Mouse (Mus musculus): Measurements from ENCODE around the gene Ly6g6f.
"Not testable (repeated sequence)": the region's sequence is repeated elsewhere in the genome, so short reads cannot be mapped to it uniquely, and the experiment has no call there.

Ly6g6f gene

DNA sequence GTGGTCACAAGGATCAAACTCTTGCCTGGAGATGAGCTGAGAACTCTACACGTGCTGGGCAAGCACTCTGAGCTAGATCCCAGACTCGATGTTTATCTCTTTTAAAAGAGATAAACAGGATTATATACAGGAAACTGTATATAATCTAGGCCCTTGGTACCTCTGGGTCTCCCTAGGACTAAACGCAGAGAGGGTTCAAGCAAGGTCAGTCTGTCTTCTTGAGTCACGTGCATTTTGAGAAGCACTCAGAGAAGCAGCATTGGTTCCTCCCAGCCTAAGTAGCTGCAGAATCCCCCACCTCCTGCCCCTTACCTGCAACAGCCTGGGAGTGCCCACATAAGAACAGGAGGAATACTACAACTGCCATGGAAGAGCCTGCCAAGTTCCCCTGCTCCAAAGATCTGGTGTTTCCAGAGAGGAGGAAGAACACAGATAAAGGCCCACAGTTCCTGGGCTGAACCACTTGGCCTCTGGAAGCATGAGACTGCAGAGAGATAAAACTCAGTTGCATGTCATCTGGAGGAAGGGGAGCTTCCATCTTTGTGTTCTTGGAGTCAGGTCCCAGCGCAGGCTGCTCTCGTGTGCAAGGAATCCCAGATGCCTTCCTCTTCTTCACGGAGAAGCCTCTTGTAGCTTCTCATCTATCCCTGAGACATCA is at the start of gene Ly6g6f:
TSS of gene Ly6g6f (minus strand) at position 403 of the 658 bp plus-strand sequence.
- DNase-seq (ENCODE audit: low read depth) = no peak

DNA sequence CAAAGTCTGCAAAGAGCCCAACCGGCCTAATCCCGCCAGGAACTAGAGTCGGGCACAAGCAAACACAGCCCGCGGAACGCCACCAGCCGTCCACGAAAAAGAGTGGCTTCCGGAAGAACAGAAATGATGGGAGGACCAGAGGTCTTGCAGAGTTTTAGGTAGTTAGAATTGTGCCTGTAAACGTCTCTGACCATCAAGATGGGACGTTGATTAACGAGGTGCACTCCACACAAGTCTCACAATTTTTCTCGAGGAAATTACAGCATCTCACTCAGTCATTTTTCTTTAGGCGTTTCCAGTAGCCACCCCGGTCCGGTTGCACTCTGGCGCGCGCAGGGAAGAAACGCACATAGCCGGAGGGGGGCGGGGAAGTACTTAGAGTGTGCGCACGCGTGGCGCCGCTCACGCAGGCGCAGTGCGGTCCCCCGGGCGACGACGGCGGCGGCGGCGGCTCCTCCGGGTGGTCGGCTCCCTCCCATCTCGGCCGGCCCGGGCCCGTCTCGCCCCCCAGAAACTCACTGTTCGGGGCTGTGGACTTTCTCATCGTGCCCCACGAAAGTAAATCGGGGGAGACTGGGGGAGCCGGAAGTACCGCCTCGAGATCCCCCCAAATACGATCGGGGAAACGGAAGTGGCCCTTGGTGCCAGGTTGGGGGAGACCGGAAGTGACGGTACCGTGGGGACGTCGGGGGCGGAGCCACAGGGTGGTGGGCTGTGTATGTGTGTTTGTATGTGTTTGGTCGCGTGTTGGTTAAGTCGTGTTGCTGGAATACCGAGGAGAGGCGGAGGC is 49.6 kb upstream of the Ly6g6f start, which contains the start of gene Bag6:
TSS of gene Bag6 (plus strand) at position 378 of the 790 bp plus-strand sequence.
- peak; percentile 98 for DNase-seq (ENCODE audit: low read depth)

DNA sequence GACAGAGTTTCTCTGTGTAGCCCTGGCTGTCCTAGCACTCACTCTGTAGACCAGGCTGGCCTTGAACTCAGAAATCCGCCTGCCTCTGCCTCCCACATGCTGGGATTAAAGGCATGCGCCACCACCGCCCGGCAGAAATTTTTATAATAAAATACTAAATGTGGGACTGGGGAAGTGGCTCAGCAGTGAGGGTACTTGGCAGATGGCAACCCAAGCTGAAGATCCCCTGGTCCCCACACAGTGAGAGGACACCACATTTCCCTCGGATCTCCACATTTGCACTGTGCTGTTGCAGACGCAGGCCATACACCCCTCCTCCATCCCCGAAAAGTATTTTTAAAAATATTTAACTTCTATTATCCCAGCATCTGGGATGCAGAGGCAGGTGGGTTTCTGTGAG is 48.1 kb upstream of the Ly6g6f start:
- no peak for DNase-seq (ENCODE audit: low read depth)

DNA sequence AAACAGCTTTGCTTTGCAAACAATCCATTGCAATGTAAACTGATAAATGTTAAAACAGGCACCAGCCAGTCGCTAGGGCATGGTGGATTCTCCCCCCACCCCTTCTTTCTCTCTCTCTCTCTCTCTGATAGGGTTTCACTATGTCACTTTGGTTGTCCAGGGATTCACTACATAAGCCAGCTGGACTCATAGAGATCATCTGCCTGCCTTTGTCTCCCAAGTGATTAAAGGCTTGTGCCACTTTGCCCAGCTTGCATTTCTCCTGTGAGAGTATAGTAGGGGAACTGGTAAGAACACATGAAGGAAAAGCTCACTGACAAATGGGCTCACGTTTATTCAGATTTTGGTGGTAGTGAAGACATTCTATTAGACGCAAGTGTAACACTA is 46.8 kb upstream of the Ly6g6f start:
- DNase-seq (ENCODE audit: low read depth) = no peak

DNA sequence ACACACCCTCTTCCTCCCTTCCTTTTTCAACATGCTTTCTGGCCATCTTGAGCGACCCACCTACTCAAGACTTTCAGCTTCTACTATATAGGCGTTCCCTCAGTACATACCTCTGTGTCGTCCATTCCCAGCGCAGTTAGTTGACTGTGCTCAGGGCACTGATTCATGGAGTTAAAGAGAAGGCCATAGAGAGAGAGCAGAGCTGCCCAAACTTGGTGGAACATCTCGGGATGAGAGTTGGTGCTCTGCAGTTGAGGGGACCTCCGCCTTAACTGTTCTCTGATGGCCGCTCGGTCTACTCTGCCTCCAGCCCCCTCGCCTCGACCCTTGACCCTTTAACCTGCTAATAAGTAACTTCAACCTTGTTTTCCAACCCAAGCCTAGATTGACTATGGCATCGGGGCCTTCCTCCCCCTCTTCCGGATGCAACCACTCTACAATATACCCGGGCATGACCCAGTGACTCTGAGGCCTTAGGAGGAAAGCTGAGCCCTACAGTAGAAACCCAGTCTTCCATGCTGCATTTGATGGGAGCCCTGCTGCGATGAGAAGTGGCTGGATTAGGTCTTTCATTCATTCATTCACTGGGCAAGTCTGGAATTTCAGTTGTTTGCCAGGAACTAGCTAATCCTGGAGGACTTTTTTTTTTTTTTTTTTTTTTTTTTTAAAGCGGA is 46.2 kb upstream of the Ly6g6f start, which contains the start of gene Apom:
TSS of gene Apom (minus strand) at position 551 of the 674 bp plus-strand sequence.
- no peak for DNase-seq (ENCODE audit: low read depth)

DNA sequence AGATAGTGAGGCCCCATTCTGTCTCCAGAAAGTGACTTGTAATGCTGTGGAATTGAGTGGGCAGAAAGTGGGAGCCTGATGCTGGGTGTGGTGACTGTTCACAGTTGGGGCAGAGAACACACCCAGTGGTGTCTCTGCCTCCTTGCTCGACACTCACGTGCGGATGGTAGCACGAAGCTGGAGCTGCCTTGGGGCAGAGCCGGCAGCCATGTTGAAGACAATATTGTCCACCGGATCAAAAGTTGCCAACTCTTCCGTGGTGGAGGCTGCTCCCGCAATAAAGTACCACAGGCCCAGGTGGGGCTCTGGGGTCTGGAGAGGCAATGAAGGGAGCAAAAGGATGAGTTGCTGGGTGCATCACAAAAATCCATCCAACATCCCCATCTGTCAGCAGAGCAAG is 45.6 kb upstream of the Ly6g6f start:
- DNase-seq (ENCODE audit: low read depth) = no peak

DNA sequence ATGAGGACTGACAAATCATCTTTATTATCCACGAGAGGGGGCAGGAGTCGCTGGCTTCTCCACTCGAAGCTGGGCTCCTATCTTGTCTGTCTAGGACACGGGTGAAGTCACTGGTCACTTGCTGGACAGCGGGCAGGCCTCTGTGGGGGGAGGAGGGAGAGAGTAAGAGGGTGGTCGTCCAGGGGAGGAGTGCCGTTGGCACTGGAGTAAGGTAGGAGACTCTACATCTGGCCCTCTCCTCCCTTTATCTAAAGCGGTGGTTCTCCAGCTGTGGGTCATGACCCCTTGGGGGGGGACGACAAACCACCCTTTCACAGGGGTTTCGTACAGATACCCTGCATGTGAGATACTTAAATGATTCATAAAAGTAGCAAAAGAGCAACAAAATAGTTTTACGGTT is 43.6 kb upstream of the Ly6g6f start:
- DNase-seq (ENCODE audit: low read depth) = no peak

DNA sequence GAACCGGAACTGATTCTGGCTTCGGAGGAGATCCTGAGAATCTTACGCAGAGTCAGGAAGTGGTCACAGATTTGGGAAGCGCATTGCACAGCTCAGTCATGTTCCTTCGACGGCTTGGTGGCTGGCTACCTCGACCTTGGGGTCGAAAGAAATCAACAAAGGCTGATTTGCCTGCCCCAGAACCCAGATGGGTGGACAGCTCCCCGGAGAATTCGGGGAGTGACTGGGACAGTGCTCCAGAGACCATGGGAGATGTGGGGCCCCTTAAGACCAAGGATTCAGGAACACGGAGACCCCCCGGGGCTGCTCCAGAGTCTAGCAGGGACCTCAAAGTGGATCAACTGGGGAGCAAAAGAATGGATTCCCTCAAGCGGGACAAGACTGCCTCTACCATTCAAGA is 41.6 kb upstream of the Ly6g6f start:
- peak; percentile 63 for DNase-seq (ENCODE audit: low read depth)

DNA sequence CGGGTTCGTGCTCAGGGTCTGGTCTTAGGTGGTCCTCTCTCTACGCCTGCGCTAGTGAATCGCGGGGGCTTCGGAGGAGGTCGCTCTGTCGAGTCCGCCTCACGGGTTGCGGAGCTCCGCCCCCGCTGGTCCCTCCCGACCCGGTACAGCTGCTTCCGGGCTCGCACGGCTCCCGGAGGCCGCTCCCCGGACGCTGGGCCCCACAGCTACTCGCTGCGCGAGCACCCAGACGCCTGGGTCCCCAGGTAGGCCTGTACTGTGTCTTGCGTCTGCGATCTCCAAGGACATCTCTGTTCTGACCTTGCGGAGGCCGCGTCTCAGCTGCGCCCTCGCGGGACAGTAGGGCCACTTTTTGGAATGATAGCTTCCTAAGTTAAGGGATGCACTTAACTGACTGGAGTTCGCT is 40.8 kb upstream of the Ly6g6f start, which contains the start of gene D17H6S53E:
TSS of gene D17H6S53E (plus strand) at position 168 of the 406 bp plus-strand sequence.
- DNase-seq (ENCODE audit: low read depth) = peak; percentile 66

DNA sequence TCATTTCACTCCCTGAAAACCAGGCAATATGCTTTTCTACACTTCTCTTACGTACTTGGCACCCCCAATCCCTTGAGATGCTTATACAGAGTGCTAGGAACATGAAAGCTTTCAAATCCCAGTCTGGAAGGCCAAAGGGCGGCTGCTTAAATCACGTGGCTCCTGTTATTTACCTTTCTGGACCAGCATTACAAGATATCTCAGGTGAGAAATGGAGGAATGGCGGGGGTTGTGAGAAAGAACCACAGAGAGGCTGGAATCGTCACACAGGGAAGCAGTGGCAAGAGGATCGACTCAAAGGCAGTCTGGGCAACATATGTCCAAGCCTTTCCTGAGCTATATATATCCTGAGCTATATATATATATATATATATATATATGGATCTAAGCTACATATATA is 40.2 kb upstream of the Ly6g6f start:
- DNase-seq (ENCODE audit: low read depth) = no peak

DNA sequence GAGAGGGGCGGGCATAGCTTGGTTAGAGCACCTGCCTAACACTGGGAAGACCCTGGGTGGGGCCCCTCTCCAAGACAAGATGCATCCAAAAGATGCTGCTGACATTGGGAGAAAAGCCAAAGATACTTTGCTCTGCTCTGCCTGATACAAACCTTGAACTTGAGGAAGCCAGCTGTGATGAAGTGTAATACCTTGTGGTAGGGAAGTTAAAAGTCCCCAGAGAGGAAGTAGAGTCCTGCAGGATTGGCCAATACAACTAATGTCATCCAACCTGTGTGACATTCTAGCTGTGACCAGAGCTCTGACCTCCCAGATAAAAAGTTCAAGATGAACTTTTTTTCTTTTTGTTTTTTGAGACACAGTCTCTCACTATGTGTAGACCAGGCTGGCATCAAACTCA is 39.7 kb upstream of the Ly6g6f start:
- peak; percentile 53 for DNase-seq (ENCODE audit: low read depth)

DNA sequence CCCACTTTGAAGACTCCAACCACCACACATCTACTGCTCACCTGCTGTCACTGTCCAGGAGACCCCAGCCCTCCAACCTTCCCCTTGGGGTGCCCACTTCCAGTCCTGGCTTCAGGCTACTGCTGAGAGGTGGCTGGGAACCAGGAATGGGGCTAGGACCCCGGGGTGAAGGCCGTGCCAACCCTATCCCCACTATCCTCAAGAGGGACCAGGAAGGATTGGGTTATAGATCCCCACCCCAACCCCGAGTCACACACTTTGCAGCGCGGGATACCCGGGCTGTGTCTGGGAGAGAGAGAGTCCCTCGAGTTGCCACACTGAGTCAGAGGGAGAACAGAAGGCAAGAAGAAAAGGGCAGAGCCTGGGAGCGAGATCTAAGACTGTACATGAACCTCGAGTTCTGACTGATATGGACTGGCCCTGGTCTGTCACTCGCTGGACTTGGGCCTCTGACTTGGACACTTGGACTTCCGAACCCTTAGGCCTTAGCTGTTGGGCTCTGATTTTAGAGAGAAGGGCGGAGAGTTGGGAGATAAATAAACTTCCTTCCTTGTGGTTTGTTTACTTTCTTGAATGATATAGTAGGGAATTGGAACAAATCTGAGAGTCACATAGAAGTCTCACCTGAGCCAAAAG is 39.0 kb upstream of the Ly6g6f start:
- DNase-seq (ENCODE audit: low read depth) = not testable (repeated sequence)

DNA sequence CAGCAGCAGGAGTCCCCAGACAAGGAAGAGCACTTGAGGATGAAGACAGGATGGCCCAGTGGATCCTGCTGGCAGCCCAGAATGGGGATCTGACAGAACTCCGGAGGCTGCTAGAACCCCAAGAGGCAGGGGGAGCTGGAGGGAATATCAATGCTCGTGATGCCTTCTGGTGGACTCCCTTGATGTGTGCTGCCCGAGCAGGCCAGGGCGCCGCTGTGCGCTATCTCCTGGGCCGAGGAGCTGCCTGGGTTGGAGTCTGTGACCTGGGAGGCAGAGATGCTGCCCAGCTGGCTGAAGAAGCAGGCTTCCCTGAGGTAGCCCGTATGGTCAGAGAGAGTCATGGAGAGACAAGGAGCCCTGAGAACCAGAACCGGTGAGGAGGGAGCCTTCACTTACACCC is 37.9 kb upstream of the Ly6g6f start:
- DNase-seq (ENCODE audit: low read depth) = not testable (repeated sequence)

DNA sequence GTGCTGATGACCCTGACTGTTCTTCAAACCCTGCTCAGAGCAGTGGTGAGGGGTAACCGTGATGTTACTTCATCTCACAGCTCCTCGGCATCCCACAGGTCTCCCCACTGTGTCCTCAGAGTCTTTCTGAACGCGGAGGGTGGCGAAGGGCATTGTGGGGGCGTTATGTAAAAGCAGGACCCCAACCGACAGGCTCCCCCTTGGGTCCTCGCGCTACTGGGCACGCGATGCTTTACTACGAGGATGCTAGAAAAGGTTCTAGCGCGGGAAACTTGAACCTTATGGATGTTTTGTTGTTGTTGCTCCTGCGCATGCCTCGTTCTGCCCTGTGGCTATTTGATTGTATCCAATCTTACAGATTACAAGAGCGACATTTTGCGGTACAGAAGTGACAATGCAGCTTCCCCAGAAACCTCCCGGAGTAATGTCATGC is 36.5 kb upstream of the Ly6g6f start, which contains the start of gene Csnk2b:
TSS of gene Csnk2b (minus strand) at position 183 of the 433 bp plus-strand sequence.
- DNase-seq (ENCODE audit: low read depth) = peak; percentile 82

DNA sequence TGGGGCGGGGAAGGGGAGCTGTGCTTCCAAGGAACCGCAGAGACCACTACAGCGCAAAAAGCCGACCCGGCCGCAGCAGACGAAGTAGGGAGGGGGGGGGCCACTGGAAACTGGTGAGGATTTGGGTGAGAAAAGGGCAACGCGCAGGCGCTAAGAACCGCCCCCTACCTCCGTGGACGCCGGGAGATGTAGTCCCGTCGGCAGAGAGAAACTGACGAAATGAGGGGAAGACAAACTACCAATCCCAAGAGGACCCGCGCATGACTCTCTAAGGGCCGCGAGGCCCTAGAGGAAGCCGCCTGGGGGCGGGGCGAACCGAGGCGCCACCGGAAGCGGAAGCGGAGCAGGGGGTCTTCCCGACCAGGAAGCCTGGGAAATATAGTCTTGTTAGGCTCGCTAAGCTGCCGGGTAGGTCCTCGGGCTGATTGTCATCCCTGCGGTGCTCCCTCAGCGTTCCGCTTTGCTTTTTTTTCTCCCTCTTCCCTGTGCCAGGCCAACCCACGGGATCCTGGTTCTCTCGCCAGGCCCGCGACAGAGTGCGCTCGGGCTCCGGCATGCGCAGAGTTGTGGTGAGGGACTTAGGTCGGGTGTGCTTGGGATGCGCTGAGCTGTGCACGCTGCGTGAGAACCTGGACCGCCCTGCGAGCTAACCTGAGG is 35.9 kb upstream of the Ly6g6f start, which contains the start of gene Gpank1:
TSS of gene Gpank1 (plus strand) at position 313 of the 657 bp plus-strand sequence.
- peak; percentile 99 for DNase-seq (ENCODE audit: low read depth)

DNA sequence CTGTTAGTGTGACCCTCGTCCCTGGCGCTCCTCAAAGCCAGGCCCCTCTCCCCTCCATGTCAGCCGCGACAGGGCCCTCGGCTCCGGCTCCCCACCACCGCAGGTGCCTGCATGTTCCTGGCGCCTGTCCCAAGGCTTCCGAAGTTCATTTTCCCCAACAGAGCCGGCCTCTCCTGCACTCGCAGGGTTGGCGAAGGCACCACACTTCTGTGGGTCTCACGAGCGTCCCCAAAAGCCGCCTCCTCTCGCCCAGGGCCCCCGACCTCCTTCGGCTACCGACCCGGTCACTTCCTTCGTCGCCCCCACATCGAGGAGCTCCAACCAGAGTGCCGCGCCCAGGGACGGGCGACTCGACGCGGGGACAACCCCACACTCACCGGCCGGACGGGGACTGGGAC is 35.3 kb upstream of the Ly6g6f start:
- DNase-seq (ENCODE audit: low read depth) = no peak

DNA sequence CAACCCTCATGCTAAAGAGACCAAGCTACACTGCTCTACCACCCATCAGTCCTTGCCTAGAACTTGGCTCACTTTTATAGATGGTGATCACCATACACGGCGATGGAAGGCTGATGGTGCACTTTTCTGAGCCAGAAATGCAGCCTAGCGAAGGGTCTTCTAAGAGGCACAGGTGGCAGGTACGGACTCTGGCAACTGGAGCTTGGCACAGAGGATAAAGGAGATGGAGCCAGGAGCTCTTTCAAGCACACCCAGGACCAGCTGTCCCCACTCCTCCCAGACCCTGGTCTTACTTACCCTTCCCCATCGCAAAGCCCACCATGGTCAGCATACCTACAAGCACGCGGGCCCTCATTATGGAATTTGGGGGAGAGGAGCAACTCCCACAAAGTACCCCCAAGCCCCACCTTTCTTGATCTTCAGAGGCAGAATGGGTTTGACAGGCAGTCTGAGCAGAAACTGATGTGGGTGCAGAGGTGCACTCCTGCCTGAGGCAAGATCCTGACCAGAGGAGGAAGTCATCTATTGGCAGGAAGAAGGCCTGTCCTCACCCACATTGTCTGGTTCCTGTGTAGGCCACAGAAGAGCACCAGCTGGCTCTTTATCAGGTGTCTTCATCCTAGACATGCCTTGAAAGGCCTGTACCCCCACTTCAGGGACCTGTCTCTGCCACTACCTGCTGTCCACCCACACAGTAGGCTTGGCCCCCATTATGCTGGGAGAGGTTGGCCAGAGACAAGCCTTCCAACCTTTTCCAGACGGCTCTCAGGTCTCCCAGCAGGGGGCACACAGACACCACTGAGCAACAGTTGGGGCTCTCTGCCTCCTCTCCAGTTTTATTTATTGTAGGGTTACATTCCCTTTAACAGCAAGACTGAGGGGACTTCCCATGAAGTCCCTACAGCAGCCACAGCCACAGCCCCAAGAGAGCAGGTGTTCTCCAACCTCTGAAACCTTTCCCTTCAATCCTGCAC is 29.9 kb upstream of the Ly6g6f start, which contains the start of gene Ly6g5b:
TSS of gene Ly6g5b (minus strand) at position 383 of the 974 bp plus-strand sequence.
- DNase-seq (ENCODE audit: low read depth) = peak; percentile 72

DNA sequence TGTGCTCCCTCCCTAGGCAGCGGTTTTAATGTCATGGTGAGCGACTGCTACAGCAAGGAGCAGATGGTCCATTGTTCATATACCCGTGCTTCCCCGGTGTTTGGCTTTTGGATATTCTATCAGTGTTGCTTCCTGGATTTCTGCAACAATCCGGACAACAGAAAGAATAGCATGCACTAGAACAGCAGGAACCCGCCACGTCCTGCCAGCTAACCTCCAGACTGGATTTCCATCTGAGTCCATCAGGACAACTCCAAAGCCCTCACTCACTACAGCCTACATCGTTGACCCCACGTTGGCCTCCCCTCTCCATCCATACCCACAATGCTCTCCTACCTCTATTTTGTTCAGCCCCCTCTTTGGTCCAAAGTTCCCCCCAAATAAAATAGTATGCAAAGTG is 26.4 kb upstream of the Ly6g6f start:
- no peak for DNase-seq (ENCODE audit: low read depth)

DNA sequence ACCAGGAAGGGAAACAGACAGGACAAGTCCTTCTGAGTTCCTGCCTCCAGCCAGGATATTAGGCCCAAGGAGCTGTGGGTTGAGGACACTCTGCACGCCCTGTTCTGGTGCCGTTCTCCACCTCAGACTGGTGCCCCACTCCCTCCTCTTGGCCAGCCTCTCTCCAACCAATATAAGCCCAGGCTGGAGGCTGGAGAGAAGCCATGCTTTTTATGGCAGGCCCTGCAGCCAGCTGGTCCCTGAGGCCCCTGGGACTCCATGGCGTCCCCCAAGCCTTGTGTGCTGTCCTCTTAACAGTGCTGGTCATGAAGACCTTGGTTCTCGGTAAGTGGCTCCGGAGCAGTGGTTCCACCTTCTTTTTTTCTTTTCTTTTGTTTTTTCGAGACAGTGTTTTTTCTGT is 22.7 kb upstream of the Ly6g6f start, which contains the start of gene Ly6g5c:
TSS of gene Ly6g5c (plus strand) at position 183 of the 400 bp plus-strand sequence.
- DNase-seq (ENCODE audit: low read depth) = no peak

DNA sequence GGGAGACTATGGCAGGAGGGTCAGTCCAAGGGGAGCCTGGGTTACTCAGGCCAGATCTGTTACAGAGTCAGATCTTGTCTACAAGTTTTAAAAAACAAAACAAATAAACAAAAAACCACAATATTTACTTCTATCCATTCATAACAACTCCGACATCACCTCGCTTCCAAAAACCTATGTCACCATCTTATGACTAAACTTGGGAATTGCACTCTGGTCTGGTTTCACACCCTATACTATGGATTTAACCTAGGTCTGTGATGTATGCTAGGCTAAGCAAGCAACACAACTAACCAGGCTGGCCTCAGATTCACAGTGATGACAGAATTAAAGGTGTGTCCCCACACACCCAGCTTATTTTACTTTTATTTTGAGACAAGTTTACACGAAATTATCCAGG is 21.1 kb upstream of the Ly6g6f start:
- DNase-seq (ENCODE audit: low read depth) = peak; percentile 47

Data from 416B (cell line).